Mouse (Mus musculus): Measurements from ENCODE around the gene Myo7a.
A peak's percentile ranks its signal among the peaks of the same experiment; 100 is the strongest.

Gene Myo7a

DNA sequence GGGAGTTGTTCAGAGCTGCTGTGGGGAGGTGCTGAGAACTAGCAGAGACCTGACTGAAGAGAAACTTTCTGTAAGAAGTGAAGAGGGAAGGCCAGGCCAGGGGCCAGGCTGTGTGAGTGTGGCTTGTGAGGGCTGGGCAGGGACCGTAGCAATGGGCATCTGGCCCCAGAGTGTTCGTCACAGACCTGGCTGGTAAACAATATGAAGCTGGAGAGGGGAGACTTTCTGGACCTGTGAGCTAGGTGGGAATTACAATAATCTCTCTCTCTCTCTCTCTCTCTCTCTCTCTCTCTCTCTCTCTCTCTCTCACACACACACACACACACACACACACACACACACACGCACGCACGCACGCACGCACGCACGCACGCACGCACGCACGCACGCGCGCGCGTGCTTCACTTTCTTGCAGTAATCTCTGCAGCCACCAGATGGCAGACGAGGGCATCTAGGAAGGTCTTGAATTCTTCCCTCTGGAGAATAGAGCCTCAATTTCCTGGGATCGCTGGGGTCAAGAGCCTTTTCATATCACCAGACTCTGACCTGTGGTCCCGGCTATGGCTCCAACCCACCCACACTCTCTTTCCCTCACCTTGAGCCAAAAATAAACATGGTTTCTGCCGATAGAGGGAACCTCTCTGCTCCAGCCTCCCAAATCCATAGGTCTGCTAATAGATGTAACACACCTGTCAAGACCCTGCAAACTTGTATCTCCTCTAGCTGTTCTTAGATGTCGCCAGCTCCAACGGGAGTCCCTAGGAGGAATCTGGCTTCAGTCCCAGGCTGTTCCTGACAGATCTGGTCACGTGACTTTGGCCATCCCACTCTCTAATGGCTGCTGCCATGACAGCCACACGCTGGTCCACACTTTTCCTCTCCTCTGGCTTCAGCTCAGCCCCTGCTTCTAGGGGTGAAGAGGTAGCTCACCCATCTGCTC, 16.1 kb downstream of the Myo7a start:
- peak; percentile 67 for DNase-seq (ENCODE audit: low read depth, low spot score)

DNA sequence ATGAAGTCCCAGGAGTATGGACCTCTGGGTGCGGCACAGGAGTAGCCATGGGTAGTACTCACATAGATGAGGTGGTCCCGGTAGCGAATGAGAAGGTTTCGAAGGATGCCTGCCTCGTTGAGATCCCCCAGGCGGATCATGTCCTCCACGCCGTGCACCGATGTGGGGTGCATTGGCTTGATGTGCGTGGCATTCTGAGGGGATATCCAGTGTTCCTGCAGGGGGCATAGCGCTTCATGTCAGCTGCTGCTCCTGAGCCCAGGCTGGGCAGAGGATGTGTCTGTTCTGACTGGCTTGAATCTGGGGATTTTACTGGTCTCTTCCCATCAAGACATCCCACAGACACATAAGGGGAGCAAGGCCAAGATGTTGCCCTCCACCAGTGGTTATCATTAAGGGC, 16.8 kb downstream of the Myo7a start:
- DNase-seq (ENCODE audit: low read depth, low spot score) = no peak

- no peak for DNase-seq (ENCODE audit: low read depth, low spot score)
Measured at GRCm38 (mm10) chr7:98097557-98097956, 21.8 kb downstream of the Myo7a start.

DNA sequence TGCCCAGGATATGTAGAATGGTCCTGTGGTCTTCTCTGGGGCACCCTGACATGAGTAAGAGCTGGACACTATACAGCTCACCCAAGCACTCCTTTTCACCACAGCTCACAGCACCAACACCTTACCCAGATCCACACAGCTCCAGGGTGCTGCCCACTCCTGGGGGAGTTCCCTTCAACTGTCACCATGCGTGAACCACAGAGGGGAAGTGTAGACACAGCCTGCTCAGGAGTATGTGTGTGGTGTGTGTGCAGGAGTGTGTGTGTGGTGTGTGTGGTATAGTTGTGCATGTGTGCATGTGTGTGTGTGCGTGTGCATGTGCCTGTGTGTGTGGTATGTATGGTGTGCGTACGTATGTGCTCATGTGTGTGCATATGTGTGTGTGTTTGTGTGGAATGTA, 23.5 kb downstream of the Myo7a start:
- no peak for DNase-seq (ENCODE audit: low read depth, low spot score)

DNA sequence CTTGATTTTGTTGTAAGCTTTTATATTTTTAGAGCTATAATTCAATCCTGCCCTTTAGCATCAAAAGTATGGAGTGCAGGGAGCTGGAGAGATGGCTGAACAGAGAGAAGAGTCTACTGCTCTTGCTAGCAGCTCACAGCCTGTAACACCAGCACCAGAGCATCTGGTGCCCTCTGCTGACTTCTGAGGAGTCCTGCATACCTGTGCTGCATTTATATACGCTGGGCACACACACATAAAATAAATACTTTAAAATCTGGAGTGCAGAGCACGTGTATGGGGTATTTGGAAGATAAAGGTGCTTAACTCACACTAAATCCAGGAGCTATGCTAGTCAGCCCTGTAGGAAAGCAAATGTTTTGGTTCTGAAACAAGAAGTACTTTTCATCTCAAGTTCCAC, 33.0 kb downstream of the Myo7a start:
- no peak for DNase-seq (ENCODE audit: low read depth, low spot score)

DNA sequence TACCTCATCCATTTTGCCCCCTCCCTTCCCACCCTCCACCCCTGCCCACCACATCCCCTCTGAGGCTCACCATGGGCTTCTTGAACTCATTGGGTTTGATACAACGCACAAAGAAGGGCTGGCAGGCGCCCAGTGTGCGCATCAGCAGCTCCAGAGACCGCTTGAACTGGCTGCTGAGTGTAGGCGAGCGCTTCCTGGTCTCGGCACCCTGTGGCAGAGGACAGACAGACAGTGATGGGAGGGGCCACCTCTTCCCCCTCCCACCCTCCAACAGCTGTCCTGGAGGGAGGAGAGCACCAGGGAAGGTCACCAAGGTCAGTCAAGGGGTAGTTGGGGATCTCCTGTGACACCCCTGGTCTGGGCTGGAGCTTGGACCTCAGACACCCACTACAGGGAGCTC, 34.0 kb downstream of the Myo7a start:
- DNase-seq (ENCODE audit: low read depth, low spot score) = no peak

DNA sequence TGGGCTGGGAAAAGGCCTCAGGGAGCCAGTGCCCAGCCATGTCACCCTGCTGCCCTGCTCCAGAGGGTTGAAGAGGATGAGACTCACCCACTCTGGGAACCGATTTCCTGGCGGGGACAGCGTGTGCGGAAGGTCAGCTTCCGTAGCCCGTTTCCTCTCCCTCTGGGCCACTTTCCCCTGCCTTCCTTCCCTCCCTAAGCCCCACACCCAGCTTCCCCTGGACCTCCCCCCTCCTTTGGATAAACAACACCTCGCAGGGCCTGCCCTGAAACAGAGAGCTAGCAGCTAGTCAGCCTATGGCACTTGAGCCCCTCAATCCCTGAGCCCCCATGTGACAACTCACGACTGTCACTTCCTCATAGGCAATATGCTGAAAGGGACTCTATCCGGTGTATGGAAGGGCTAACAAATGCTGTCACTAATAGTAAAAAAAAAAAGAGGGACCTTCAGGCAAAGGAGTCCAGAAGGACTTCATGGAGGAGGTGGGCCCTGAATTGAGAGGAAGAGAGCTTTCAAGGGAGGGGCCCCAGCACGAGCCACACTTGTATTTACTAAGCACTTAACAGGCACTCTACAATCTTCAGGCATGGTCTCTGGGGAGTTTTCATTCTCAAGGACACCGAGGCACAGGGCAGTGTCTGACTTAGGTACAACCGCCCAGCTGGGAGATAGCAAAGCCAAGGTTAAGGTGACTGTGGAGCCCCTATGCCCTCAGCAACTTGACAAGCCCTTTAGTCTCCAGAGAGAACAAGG, 34.6 kb downstream of the Myo7a start:
- DNase-seq (ENCODE audit: low read depth, low spot score) = no peak

DNA sequence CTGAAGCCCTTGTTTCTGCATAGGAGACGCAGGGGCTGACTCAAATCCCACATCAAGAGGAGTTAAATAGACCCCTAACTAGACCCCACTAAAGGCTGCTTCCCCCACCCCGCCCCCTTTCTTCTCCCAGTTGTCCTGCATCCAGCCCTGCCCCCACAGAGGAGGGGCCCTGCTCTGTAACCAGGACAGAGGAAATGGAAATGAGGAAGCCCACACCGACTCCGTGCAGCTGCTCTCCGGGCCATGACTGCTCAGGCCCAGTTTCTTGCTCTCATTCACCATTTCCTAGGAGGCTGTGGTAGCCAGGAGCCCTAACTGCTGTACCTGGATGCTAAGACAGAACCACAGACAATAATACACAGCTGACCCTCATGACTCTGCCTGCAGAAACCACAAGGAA, 36.9 kb downstream of the Myo7a start:
- no peak for DNase-seq (ENCODE audit: low read depth, low spot score)

DNA sequence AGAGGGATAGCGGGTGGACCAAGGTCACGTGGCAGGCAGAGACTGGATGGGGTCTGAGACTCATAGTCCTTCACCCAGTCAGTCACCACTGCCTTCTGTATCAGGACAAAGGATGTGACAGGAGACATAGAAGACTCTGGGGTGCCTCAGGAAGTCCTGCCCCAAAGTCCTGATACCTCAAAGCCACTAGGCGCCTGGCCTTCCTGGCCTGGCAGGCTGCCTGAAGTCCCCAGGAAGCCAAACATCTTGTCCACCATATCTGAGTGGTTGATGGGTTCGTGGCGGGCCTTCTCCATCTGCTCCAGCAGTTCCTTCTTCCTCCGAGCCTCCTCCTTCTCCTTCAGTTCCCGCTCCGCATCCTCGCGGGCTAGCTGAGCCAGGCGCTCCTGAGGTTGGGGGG, 41.9 kb downstream of the Myo7a start:
- DNase-seq (ENCODE audit: low read depth, low spot score) = no peak

GRCm38 (mm10) chr7:98071620-98072019, 47.7 kb downstream of the Myo7a start:
- peak; percentile 86 for DNase-seq (ENCODE audit: low read depth, low spot score)

DNA sequence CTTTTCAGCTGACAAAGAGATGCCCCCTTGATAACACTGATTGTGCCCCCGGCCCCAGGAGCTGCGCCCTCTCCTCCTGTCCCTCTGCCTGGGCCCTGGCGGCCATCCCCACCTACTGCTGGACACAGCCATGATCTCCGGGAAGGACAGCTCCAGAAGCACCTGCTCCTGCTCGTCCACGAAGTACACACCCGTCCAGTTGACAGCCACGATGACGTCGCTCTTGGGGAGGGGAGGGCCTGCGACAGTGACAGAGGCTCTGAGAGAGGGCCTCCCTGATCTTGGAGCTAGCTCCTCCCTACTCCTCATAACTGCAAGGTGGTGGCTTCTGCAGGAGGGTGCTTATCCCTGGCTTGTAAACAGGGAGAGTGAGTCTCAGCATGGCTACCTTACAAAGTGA, 53.1 kb downstream of the Myo7a start:
- DNase-seq (ENCODE audit: low read depth, low spot score) = no peak

DNA sequence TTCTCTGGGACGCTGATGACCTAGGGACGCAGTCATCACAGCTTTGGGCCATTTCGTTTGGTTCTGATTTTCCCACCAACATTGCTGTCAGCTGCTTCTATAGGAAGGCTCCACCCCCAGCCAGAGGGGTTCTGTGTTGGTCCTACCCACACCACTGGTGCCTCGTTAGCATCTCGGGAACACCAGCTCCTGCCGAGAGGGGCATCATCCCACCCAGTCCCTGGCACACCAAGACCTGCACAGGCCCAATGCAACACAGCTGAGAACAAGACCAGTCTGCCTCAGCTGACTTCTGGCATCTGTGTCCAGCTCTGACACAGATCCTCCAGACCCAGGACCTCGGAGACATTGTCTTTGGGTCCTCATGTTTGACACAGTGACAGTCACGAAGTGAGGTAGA, 64.4 kb downstream of the Myo7a start:
- DNase-seq (ENCODE audit: low read depth, low spot score) = no peak

DNA sequence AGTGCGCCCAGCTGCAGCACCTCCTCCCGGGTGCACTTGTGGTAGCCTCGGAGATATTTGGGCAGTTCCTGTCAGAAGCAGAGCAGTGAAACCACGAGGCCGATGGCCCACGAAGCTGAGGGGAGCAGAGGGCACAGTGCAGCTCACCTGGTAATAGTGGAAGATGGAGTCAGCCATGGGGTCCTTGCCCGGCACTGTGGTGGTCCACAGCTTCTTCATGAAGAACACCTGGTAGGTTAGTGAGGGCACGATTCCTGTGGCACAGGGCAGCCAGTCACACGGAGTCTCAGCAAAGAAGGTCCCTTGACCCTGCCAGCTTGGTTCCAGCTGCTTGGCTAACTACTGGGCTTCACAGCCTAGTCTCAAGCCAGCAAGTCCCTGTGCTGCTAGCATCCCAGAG, 64.9 kb downstream of the Myo7a start:
- DNase-seq (ENCODE audit: low read depth, low spot score) = no peak

DNA sequence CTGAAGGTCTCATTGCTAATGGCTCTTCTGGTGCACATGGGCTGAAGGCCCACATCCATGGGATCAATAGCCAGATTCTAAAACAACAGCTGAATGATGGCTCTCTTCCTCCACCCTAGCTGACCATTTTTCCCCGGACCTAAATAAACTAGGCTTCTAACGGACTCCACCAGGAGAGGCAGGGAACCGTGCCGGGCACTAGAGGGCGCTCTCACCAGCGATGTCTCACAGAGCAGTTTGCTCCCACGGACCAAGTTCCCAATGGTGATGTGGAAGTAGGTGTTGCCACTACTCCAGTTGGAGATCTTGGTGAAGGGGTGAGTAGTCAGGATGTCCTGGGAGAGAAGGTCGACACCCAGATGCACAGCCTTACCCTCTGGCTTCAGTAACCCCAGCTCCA, 67.3 kb downstream of the Myo7a start:
- DNase-seq (ENCODE audit: low read depth, low spot score) = no peak

DNA sequence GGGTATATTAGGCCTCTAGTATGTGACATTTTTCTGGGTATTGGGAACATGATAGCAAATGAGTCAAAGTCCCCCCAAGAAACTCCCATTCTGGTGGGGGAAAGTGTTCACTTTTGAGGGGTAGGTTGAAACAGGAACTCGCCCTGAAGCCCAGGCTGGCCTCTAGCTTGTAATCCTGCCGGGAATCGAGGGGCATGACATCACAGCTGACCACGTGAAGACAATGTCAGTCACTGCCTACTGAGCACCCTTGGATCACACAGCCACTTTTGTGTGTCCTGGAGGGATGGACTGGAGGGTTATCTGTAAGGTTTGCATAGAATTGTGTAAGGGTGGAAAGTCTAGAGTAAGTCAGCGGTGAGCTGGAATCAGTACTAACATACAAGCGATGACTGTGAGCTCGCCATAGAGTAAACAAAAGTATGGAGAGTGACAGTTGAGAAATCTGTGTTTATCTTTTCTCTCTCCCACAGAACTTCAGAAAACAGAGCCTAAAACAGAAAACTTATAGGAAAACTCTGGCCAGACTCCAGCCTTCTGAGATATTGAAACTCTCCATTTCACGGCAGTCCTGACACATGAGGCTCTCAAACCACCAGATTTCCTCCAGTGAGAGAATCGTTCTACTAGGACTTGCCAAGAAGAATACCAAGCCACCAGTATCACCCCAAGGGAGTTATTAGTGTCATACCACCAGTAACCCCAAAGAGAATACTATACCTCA, 71.1 kb downstream of the Myo7a start:
- DNase-seq (ENCODE audit: low read depth, low spot score) = no peak

DNA sequence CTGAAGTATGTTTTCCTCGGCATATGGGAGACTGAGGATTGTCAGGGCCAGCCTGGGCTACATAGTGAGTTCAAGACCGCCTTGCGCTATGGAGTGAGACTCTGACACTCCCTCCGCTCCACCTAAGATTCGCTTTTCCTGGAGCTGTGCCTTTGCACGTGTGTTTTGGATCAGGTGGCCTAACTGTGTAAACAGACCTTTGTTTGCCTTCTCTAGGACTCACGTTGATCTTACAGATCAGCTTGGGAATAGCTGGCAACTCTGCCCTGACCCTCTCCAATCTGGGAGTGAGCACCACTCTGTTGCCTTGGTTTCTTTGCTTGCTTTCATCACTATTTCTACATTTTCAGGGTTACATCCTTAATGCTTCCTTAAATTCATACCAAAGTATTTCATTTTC, 116.7 kb downstream of the Myo7a start:
- no peak for DNase-seq (ENCODE audit: low read depth, low spot score)

All from ZHBTc4 (cell line).